Mouse (Mus musculus) midbrain, embryonic 14.5 days (tissue): Measurements from ENCODE around the gene Cd164l2. TPM values are rescaled to one million over a fixed set of nuclear protein-coding genes. Genes with fewer than 3 reads are reported as not detected.

Source experiments
- ATAC-seq: fragments of 200-750 bp; cut with Nextera tagmentation; 2 replicates; pipeline ENCODE4 v1.8.0; 2017; ENCODE audit warnings: moderate number of reproducible peaks, moderate library complexity; ENCODE audit not compliant: low FRiP score, low TSS enrichment
- DNase-seq: peaks from one replicate; pipeline ENCODE4 v3.0.0-alpha.2; 2015
- H3K27ac ChIP-seq: fragments of 300-500 bp; sonication (generic); replicated peaks from 2 replicates; pipeline ENCODE4 v1.5.1; 2014; ENCODE audit warnings: mild to moderate bottlenecking, low read depth, low read length, moderate library complexity
- H3K27me3 ChIP-seq: fragments of 300-500 bp; sonication (generic); 2 replicates; pipeline ENCODE4 v1.6.1; 2014; ENCODE audit warnings: low read length, control low read depth, mixed read lengths; ENCODE audit not compliant: control insufficient read depth, insufficient read depth
- H3K36me3 ChIP-seq: fragments of 300-500 bp; sonication (generic); 2 replicates; pipeline ENCODE4 v1.6.1; 2014; ENCODE audit warnings: low read length, control low read depth; ENCODE audit not compliant: control insufficient read depth, insufficient read depth
- H3K4me1 ChIP-seq: fragments of 300-500 bp; sonication (generic); 2 replicates; pipeline ENCODE4 v1.6.1; 2014; ENCODE audit warnings: mild to moderate bottlenecking, antibody characterized with exemption, low read length, control low read depth; ENCODE audit not compliant: control insufficient read depth, insufficient read depth
- H3K4me2 ChIP-seq: fragments of 300-500 bp; sonication (generic); 2 replicates; pipeline ENCODE4 v1.6.1; 2014; ENCODE audit warnings: mild to moderate bottlenecking, low read length, moderate library complexity
- H3K4me3 ChIP-seq: fragments of 300-500 bp; sonication (generic); replicated peaks from 2 replicates; pipeline ENCODE4 v1.5.1; 2014; ENCODE audit warnings: low read depth, low read length
- H3K9ac ChIP-seq: fragments of 300-500 bp; sonication (generic); replicated peaks from 2 replicates; pipeline ENCODE4 v1.6.1; 2014; ENCODE audit warnings: mild to moderate bottlenecking, low read length, moderate library complexity
- H3K9me3 ChIP-seq: fragments of 300-500 bp; sonication (generic); 2 replicates; pipeline ENCODE4 v1.6.1; 2016; ENCODE audit warnings: low read length, control low read depth, mixed read lengths; ENCODE audit not compliant: control insufficient read depth
- WGBS: fragments of 180-500 bp; shearing (Covaris S2); extraction: QIAGEN DNeasy Blood & Tissue Kit; methylation state at CpG from one replicate; pipeline ENCODE4 v1.1.7; 2014; 5-methylcytosine and 5-hydroxymethylcytosine counted together
- polyA plus RNA-seq: library from polyadenylated mRNA; unstranded; fragments of >200 nt; fragmentation: Nextera tagmentation; extraction: Ambion mirVana; gene quantifications from 2 replicates; pipeline ENCODE4 v1.2.1, GENCODE M21; 2014

Cd164l2 gene
- polyA plus RNA-seq, 1 experiment from 2014 or later = 0.95 TPM

DNA sequence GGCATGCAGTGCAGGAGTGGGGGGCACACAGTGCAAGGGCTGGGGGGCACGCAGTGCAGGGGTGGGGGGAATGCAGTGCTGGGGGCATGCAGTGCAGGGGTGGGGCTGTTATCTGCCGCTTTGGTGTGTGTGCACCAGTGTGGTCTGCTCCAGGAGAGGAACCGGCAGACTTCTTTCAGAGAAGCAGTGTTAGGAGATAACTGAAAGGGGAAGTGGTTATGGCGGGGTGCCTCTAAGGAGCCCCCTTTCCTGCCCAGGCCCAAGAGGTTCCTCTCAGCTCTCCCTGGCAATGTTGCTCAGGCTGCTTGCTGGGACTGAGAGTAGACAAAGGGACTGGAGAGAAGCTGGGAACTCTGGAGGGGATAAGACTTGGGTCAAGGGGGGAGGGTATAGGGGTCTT lies 26.0 kb downstream of the Cd164l2 start:
- no peak overlapping the region for H3K9ac ChIP-seq
- H3K9me3 ChIP-seq = no peaks in the 10 kb centered on the region
- H3K4me3 ChIP-seq = no peak overlapping the region
- DNase-seq (no peak), ATAC-seq (no peak)
- no peak overlapping the region for H3K4me2 ChIP-seq
- no peaks in the 10 kb centered on the region for H3K4me1 ChIP-seq
- H3K36me3 ChIP-seq = no peaks in the 10 kb centered on the region
- WGBS = 77% methylated on average over 4 of the region's 4 CpGs
- no peak overlapping the region for H3K27ac ChIP-seq
- H3K27me3 ChIP-seq = peaks cover 32% of the 10 kb centered on the region

DNA sequence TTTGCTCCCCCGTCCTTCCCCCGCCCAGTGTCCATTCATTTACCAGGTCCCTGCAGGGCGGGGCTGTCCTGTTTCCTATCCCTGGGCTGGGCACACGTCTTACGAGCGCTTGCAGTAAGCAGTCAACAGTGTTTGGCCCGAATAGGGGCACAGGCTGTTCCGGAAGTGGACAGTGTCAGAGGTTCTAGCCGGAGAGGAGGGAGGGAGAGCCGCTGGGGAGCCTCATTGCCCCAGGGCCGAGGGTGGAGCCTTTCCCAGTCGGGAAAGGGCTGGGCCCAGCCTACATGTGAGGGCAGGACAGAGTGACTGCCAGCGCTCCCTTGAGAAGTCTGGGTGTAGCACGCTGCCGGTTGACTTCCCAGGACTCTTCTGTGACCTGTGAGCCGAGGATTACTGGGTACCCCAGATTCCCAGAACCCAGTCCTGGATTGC lies 28.6 kb downstream of the Cd164l2 start, which contains the start of gene Map3k6:
Map3k6 (plus strand) TSS at position 329 of the 432 bp plus-strand sequence.
- DNase-seq (no peak), ATAC-seq (no peak)
- Histone ChIP-seq H3K4me1 (no peaks in the 10 kb centered on the region), H3K27me3 (peaks cover 39% of the 10 kb centered on the region), H3K4me2 (peak within 1 kb of the TSS; percentile 75), H3K9ac (peak within 1 kb of the TSS; percentile 52; the same call in 1 of the 2 replicates), H3K27ac (no peak within 1 kb of the TSS), H3K4me3 (peak within 1 kb of the TSS; percentile 47), H3K36me3 (no peaks in the 10 kb centered on the region), H3K9me3 (no peaks in the 10 kb centered on the region)
- 5% methylated on average over 16 of the region's 16 CpGs for WGBS

- Histone ChIP-seq H3K4me1 (no peaks in the 10 kb centered on the region), H3K27ac (no peak overlapping the region), H3K27me3 (peaks cover 40% of the 10 kb centered on the region), H3K9me3 (no peaks in the 10 kb centered on the region), H3K4me3 (peak overlapping the region; percentile 47), H3K36me3 (no peaks in the 10 kb centered on the region), H3K9ac (peak overlapping the region; percentile 52; the same call in 1 of the 2 replicates), H3K4me2 (peak overlapping the region; percentile 75)
- peak; percentile 85 for ATAC-seq
- under 1% methylated on average over 78 of the region's 78 CpGs for WGBS
- peak; percentile 89 for DNase-seq
Measured at GRCm38 (mm10) chr4:133240934-133241908, 29.3 kb downstream of the Cd164l2 start.

DNA sequence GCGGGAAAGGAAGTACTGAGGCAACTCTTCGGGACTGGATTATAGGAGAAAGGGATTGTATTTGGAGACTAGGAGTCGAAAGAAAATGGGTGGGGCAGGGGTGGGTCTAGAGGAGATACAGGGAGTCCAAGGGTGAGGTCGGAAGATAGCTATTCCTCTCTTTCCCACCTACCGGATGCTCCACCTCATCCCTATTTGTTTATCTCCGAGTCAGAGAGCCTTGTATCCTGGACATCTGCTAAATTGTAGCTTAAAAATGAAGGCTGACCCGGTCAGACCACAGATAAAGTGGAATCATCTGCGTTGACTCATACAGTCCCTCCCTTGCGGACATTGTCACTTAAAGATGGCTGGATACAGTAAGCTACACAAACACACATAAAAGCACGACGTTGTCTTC lies 30.0 kb downstream of the Cd164l2 start:
- Histone ChIP-seq H3K4me3 (peak overlapping the region; percentile 47; the same call in 1 of the 2 replicates), H3K27ac (no peak overlapping the region), H3K9ac (no peak overlapping the region), H3K4me2 (peak overlapping the region; percentile 75), H3K27me3 (peaks cover 46% of the 10 kb centered on the region), H3K9me3 (no peaks in the 10 kb centered on the region), H3K4me1 (no peaks in the 10 kb centered on the region), H3K36me3 (no peaks in the 10 kb centered on the region)
- DNase-seq (no peak), ATAC-seq (no peak)
- WGBS = 36% methylated on average over 11 of the region's 11 CpGs

- DNase-seq (no peak), ATAC-seq (no peak)
- Histone ChIP-seq H3K9ac (no peak overlapping the region), H3K4me1 (no peaks in the 10 kb centered on the region), H3K9me3 (no peaks in the 10 kb centered on the region), H3K27me3 (peaks cover 53% of the 10 kb centered on the region), H3K27ac (no peak overlapping the region), H3K4me3 (no peak overlapping the region), H3K4me2 (no peak overlapping the region), H3K36me3 (no peaks in the 10 kb centered on the region)
- WGBS = 57% methylated on average over 9 of the region's 9 CpGs
Measured at GRCm38 (mm10) chr4:133242710-133243109, 30.8 kb downstream of the Cd164l2 start.

- H3K4me2 ChIP-seq = no peak overlapping the region
- ATAC-seq = no peak
- no peaks in the 10 kb centered on the region for H3K9me3 ChIP-seq
- WGBS = 70% methylated on average over 13 of the region's 13 CpGs
- DNase-seq = no peak
- no peaks in the 10 kb centered on the region for H3K4me1 ChIP-seq
- no peak overlapping the region for H3K27ac ChIP-seq
- H3K36me3 ChIP-seq = no peaks in the 10 kb centered on the region
- no peak overlapping the region for H3K9ac ChIP-seq
- no peak overlapping the region for H3K4me3 ChIP-seq
- peaks cover 59% of the 10 kb centered on the region for H3K27me3 ChIP-seq
Measured at GRCm38 (mm10) chr4:133243538-133243937, 31.6 kb downstream of the Cd164l2 start.

DNA sequence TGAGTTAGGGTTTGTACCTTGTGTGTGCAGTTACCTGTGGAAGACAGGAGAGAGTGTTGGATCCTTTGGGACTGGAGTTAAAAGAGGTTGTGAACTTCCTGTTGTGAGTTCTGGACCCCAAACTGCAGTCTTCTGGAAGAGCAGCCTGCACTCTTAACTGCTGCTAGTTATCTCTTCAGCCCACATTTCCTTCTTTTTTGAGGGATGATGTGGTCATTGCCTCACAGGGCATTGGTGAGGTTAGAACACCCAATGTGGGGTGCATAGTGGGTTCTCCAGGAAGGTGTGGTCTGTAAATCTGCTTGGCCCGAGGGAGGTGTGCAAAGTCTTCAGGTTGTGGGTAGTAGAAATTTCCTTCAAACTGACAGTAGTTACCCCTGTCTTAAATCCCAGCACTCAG lies 32.4 kb downstream of the Cd164l2 start:
- Histone ChIP-seq H3K9me3 (no peaks in the 10 kb centered on the region), H3K4me1 (no peaks in the 10 kb centered on the region), H3K27ac (no peak overlapping the region), H3K27me3 (peaks cover 60% of the 10 kb centered on the region), H3K4me3 (no peak overlapping the region), H3K9ac (no peak overlapping the region), H3K36me3 (no peaks in the 10 kb centered on the region), H3K4me2 (no peak overlapping the region)
- WGBS = 85% methylated on average over 1 of the region's 1 CpGs
- ATAC-seq (no peak), DNase-seq (no peak)

GRCm38 (mm10) chr4:133247072-133247471 lies 35.1 kb downstream of the Cd164l2 start:
- H3K9ac ChIP-seq = no peak overlapping the region

More at GRCm38 (mm10) chr4:133247072-133247471, 35.1 kb downstream of the Cd164l2 start:
- ATAC-seq = no peak
- Histone ChIP-seq H3K27ac (no peak overlapping the region), H3K9me3 (no peaks in the 10 kb centered on the region), H3K4me3 (no peak overlapping the region), H3K4me1 (peaks cover 6% of the 10 kb centered on the region), H3K36me3 (no peaks in the 10 kb centered on the region), H3K27me3 (peaks cover 65% of the 10 kb centered on the region), H3K4me2 (no peak overlapping the region)
- WGBS = 19% methylated on average over 15 of the region's 15 CpGs
- DNase-seq = no peak
